Mouse (Mus musculus): ENCODE data around the gene Hlcs. TPM values are rescaled to one million over a fixed set of nuclear protein-coding genes. Genes with fewer than 3 reads are reported as not detected.

Gene Hlcs
- 13.1 and 14.3 TPM in 2 replicates for polyA plus RNA-seq (2012; rRNA removed)

GRCm38 (mm10) chr16:94313229-94314030, at the start of gene Hlcs:
Hlcs (minus strand) TSS chr16:94313571.

GRCm38 (mm10) chr16:94327781-94328711, 14.7 kb upstream of the Hlcs start, which contains the start of gene Ripply3:
Ripply3 (plus strand) TSS chr16:94328420.

GRCm38 (mm10) chr16:94084711-94085602, 228.4 kb downstream of the Hlcs start, which contains the start of gene Sim2:
Sim2 (plus strand) TSS chr16:94084931.

Other genes with a start within 250 kb of the Hlcs start
- 0.05 TPM in 2 replicates for gene Sim2, start 228.6 kb downstream of the Hlcs start, polyA plus RNA-seq (2012; rRNA removed)
- gene Ripply3, start 14.8 kb upstream of the Hlcs start, polyA plus RNA-seq (2012; rRNA removed), result 1.1 and 1.8 TPM in 2 replicates
- 64.2 and 83.9 TPM in 2 replicates for gene Ttc3, start 57.0 kb upstream of the Hlcs start, polyA plus RNA-seq (2012; rRNA removed)
- 18.7 and 21.5 TPM in 2 replicates for gene Pigp, start 58.3 kb upstream of the Hlcs start, polyA plus RNA-seq (2012; rRNA removed)
- gene Vps26c, start 213.3 kb upstream of the Hlcs start, polyA plus RNA-seq (2012; rRNA removed), result 32.2 and 39.5 TPM in 2 replicates